Mouse (Mus musculus) MEL (cell line): Measurements from ENCODE around the gene Immp2l. TPM values are rescaled to one million over a fixed set of nuclear protein-coding genes. Genes with fewer than 3 reads are reported as not detected.

Source experiments
- DNase-seq: peaks from one replicate; pipeline ENCODE4 v3.0.0; 2011; ENCODE audit warnings: low read depth, low spot score
- H3K27ac ChIP-seq: 2 replicates; pipeline ENCODE4 v1.5.1; 2012; ENCODE audit warnings: low read depth, mild to moderate bottlenecking, control low read depth, low read length, moderate library complexity; ENCODE audit not compliant: control insufficient read depth
- H3K27me3 ChIP-seq, 2 experiments: fragments of 150-350 bp in 1 of 2; sonication (generic) in 1 of 2; 2 replicates each; pipeline ENCODE4 v1.6.1; 2012; ENCODE audit warnings: low read length in 2 of 2, mild to moderate bottlenecking in 2 of 2, improper control_type of control experiment in 1 of 2, moderate library complexity in 1 of 2; ENCODE audit not compliant: insufficient read depth in 2 of 2, control insufficient read depth in 1 of 2
- H3K36me3 ChIP-seq, 2 experiments: 2 replicates each; pipeline ENCODE4 v1.6.1; 2012 to 2014; ENCODE audit warnings: low read length in 2 of 2, improper control_type of control experiment in 1 of 2, inconsistent platforms in 1 of 2, mild to moderate bottlenecking in 1 of 2; ENCODE audit not compliant: insufficient read depth in 2 of 2, control insufficient read depth in 1 of 2
- H3K4me1 ChIP-seq, 2 experiments: fragments of 150-350 bp in 1 of 2; sonication (generic) in 1 of 2; 2 replicates each; pipeline ENCODE4 v1.6.1; 2012; ENCODE audit warnings: low read length in 2 of 2, improper control_type of control experiment in 1 of 2, mild to moderate bottlenecking in 1 of 2; ENCODE audit not compliant: insufficient read depth in 2 of 2, control insufficient read depth in 1 of 2
- H3K4me3 ChIP-seq, 2 experiments: fragments of 150-350 bp in 1 of 2; sonication (generic) in 1 of 2; 2 replicates each; pipeline ENCODE4 v1.5.1; 2012; ENCODE audit warnings: low read depth in 2 of 2, low read length in 2 of 2, mild to moderate bottlenecking in 2 of 2, moderate library complexity in 2 of 2, control low read depth in 1 of 2, improper control_type of control experiment in 1 of 2; ENCODE audit not compliant: control insufficient read depth in 1 of 2, insufficient read depth in 1 of 2
- H3K79me2 ChIP-seq: 2 replicates; pipeline ENCODE4 v1.6.1; 2012; ENCODE audit warnings: mild to moderate bottlenecking, low read length, moderate library complexity; ENCODE audit not compliant: control insufficient read depth, poor library complexity, insufficient read depth
- H3K9ac ChIP-seq: 2 replicates; pipeline ENCODE4 v1.6.1; 2012; ENCODE audit warnings: low read depth, mild to moderate bottlenecking, control low read depth, low read length, moderate library complexity; ENCODE audit not compliant: control insufficient read depth, poor library complexity, severe bottlenecking
- H3K9me3 ChIP-seq: fragments of 150-350 bp; sonication (generic); replicated peaks from 2 replicates; pipeline ENCODE4 v1.6.1; 2012; ENCODE audit warnings: mild to moderate bottlenecking, low read length, improper control_type of control experiment, moderate library complexity; ENCODE audit not compliant: insufficient read depth
- BHLHE40 ChIP-seq: IDR thresholded peaks from 2 replicates; pipeline ENCODE4 v1.6.1; 2012; ENCODE audit warnings: low read depth, mild to moderate bottlenecking, inconsistent platforms, low read length, improper control_type of control experiment, borderline replicate concordance
- CHD1 ChIP-seq: IDR thresholded peaks from 2 replicates; pipeline ENCODE4 v1.6.1; 2012; ENCODE audit warnings: low read depth, mild to moderate bottlenecking, inconsistent platforms, low read length, improper control_type of control experiment
- CTCF ChIP-seq, 3 experiments: IDR thresholded peaks in 2 of 3; conservative IDR thresholded peaks in 1 of 3; 2 replicates each; pipeline ENCODE4 v1.5.1; 2011 to 2012; ENCODE audit warnings: low read length in 3 of 3, low read depth in 2 of 3, mild to moderate bottlenecking in 2 of 3, improper control_type of control experiment in 1 of 3, inconsistent platforms in 1 of 3, mixed read lengths in 1 of 3, moderate library complexity in 1 of 3; ENCODE audit not compliant: control insufficient read depth in 1 of 3, insufficient read depth in 1 of 3, poor library complexity in 1 of 3, severe bottlenecking in 1 of 3
- E2F4 ChIP-seq: IDR thresholded peaks from 2 replicates; pipeline ENCODE4 v1.6.1; 2011; ENCODE audit warnings: low read depth, low read length, improper control_type of control experiment, borderline replicate concordance
- ELF1 ChIP-seq: IDR thresholded peaks from 2 replicates; pipeline ENCODE4 v1.6.1; 2014; ENCODE audit warnings: low read depth, mild to moderate bottlenecking, inconsistent platforms, low read length, improper control_type of control experiment, moderate library complexity
- EP300 ChIP-seq, 2 experiments: IDR thresholded peaks; 2 replicates each; pipeline ENCODE4 v1.6.1; 2011; ENCODE audit warnings: improper control_type of control experiment in 2 of 2, low read length in 2 of 2, low read depth in 1 of 2, mild to moderate bottlenecking in 1 of 2
- ETS1 ChIP-seq: IDR thresholded peaks from 2 replicates; pipeline ENCODE4 v1.6.1; 2012; ENCODE audit warnings: low read depth, mild to moderate bottlenecking, inconsistent platforms, low read length, improper control_type of control experiment, moderate library complexity
- GATA1 ChIP-seq: IDR thresholded peaks from 2 replicates; pipeline ENCODE4 v1.6.1; 2011; ENCODE audit warnings: low read depth, low read length, improper control_type of control experiment
- JUND ChIP-seq: IDR thresholded peaks from 2 replicates; pipeline ENCODE4 v1.6.1; 2011; ENCODE audit warnings: low read depth, mild to moderate bottlenecking, improper control_type of control experiment, low read length
- MAZ ChIP-seq: IDR thresholded peaks from 2 replicates; pipeline ENCODE4 v1.6.1; 2012; ENCODE audit warnings: low read depth, mild to moderate bottlenecking, inconsistent platforms, low read length, improper control_type of control experiment
- MEF2A ChIP-seq: IDR thresholded peaks from 2 replicates; pipeline ENCODE4 v1.6.1; 2014; ENCODE audit warnings: low read depth, mild to moderate bottlenecking, inconsistent platforms, low read length, improper control_type of control experiment; ENCODE audit not compliant: poor library complexity, insufficient replicate concordance, severe bottlenecking; ENCODE audit errors: extremely low read depth
- MXI1 ChIP-seq: IDR thresholded peaks from 2 replicates; pipeline ENCODE4 v1.6.1; 2011; ENCODE audit warnings: mild to moderate bottlenecking, low read depth, low read length, improper control_type of control experiment
- MYB ChIP-seq: IDR thresholded peaks from 2 replicates; pipeline ENCODE4 v1.6.1; 2011; ENCODE audit warnings: mild to moderate bottlenecking, low read depth, low read length, improper control_type of control experiment
- NELFE ChIP-seq: IDR thresholded peaks from 2 replicates; pipeline ENCODE4 v1.6.1; 2011; ENCODE audit warnings: low read depth, low read length, improper control_type of control experiment
- NRF1 ChIP-seq: IDR thresholded peaks from 2 replicates; pipeline ENCODE4 v1.6.1; 2014; ENCODE audit warnings: low read depth, mild to moderate bottlenecking, inconsistent platforms, low read length, improper control_type of control experiment, moderate library complexity; ENCODE audit not compliant: poor library complexity, insufficient read depth, severe bottlenecking
- POLR2A ChIP-seq, 2 experiments: IDR thresholded peaks; 2 replicates each; pipeline ENCODE4 v1.6.1; 2011 to 2012; ENCODE audit warnings: low read length in 2 of 2, mild to moderate bottlenecking in 2 of 2, control low read depth in 1 of 2, improper control_type of control experiment in 1 of 2, low read depth in 1 of 2, moderate library complexity in 1 of 2; ENCODE audit not compliant: control insufficient read depth in 1 of 2, insufficient read depth in 1 of 2, poor library complexity in 1 of 2
- RCOR1 ChIP-seq: IDR thresholded peaks from 2 replicates; pipeline ENCODE4 v1.6.1; 2012; ENCODE audit warnings: low read depth, mild to moderate bottlenecking, inconsistent platforms, low read length, improper control_type of control experiment
- SIN3A ChIP-seq: IDR thresholded peaks from 2 replicates; pipeline ENCODE4 v1.6.1; 2012; ENCODE audit warnings: low read length, improper control_type of control experiment, inconsistent platforms
- SMC3 ChIP-seq: IDR thresholded peaks from 2 replicates; pipeline ENCODE4 v1.6.1; 2011; ENCODE audit warnings: low read depth, low read length, improper control_type of control experiment
- TAL1 ChIP-seq: IDR thresholded peaks from 2 replicates; pipeline ENCODE4 v1.6.1; 2012; ENCODE audit warnings: mild to moderate bottlenecking, inconsistent platforms, low read length, moderate library complexity, mixed read lengths
- TBP ChIP-seq: IDR thresholded peaks from 2 replicates; pipeline ENCODE4 v1.8.0; 2011; ENCODE audit warnings: low read depth, low read length, improper control_type of control experiment
- TCF12 ChIP-seq: IDR thresholded peaks from 2 replicates; pipeline ENCODE4 v1.6.1; 2014; ENCODE audit warnings: low read depth, mild to moderate bottlenecking, inconsistent platforms, low read length, improper control_type of control experiment, moderate library complexity
- USF2 ChIP-seq, 2 experiments: IDR thresholded peaks; 2 replicates each; pipeline ENCODE4 v1.6.1; 2011 to 2012; ENCODE audit warnings: improper control_type of control experiment in 2 of 2, low read length in 2 of 2, borderline replicate concordance in 1 of 2, inconsistent platforms in 1 of 2, low read depth in 1 of 2, mild to moderate bottlenecking in 1 of 2; ENCODE audit not compliant: insufficient read depth in 1 of 2
- ZC3H11A ChIP-seq: IDR thresholded peaks from 2 replicates; pipeline ENCODE4 v1.6.1; 2012; ENCODE audit warnings: low read depth, mild to moderate bottlenecking, inconsistent platforms, low read length, improper control_type of control experiment
- ZKSCAN1 ChIP-seq: IDR thresholded peaks from 2 replicates; pipeline ENCODE4 v1.6.1; 2012; ENCODE audit warnings: low read depth, mild to moderate bottlenecking, inconsistent platforms, low read length, improper control_type of control experiment, moderate library complexity
- polyA plus RNA-seq, 2 experiments: library from polyadenylated mRNA; stranded (reverse) in 1 of 2; unstranded in 1 of 2; fragments of >175 nt in 1 of 2; fragments of >200 nt in 1 of 2; gene quantifications; 2 replicates each; pipeline versions ENCODE4 v1.2.1 to v1.2.4; 2012; ENCODE audit warnings: low replicate concordance in 2 of 2, low read depth in 1 of 2; ENCODE audit not compliant: insufficient read length in 2 of 2, insufficient read depth in 1 of 2, missing spikeins in 1 of 2
- total RNA-seq: library from RNA; depleted of rRNA; stranded (reverse); fragments of 300-350 nt; gene quantifications from 2 replicates; pipeline ENCODE4 v1.2.3, GENCODE M21; 2012

Immp2l gene
- total and polyA plus RNA-seq, 3 experiments, result 4.0 to 5.0 TPM; not detected in 1

DNA sequence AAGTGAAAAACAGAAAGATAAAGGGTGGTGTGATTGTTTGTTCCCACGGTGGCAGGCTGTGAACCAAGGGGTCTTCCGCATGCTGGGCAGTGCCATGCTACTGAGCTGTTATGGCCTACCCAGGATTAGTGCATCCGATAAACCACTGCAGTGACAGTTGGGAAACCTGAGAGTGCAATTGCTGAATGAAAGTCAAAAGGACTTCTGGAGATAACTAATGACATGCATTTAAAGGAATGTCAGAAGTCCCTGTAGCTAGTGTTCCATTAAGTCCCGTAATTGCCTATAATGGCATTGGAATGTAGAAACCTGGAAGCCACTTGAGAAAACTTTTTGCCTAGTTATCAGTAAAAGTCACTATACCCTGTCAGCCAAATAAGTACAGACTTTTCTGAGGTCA, 135.7 kb downstream of the Immp2l start:
- Histone ChIP-seq H3K36me3 (no peaks in the 10 kb centered on the region), H3K9ac (no peak overlapping the region), H3K4me1 (no peaks in the 10 kb centered on the region), H3K4me3 (no peak overlapping the region), H3K27ac (no peak overlapping the region), H3K27me3 (no peaks in the 10 kb centered on the region), H3K79me2 (no peaks in the 10 kb centered on the region), H3K9me3 (no peaks in the 10 kb centered on the region)
- DNase-seq, result no peak
- no peak for TF ChIP-seq SMC3
- TF ChIP-seq MAZ, result no peak
- TF ChIP-seq BHLHE40, result no peak
- TF ChIP-seq CHD1, result no peak
- TF ChIP-seq USF2 (IDR thresholded peaks at IDR 0.05; ENCODE audit: borderline replicate concordance in 1 of 2, insufficient read depth in 1 of 2, low read depth in 1 of 2, low read length in 2 of 2), result no peak
- TF ChIP-seq POLR2A (IDR thresholded peaks at IDR 0.05; ENCODE audit: control insufficient read depth in 1 of 2, insufficient read depth in 1 of 2, low read depth in 1 of 2, low read length in 2 of 2, poor library complexity in 1 of 2), result no peak
- no peak for TF ChIP-seq NELFE
- TF ChIP-seq JUND, result no peak
- no peak for TF ChIP-seq TAL1
- no peak for TF ChIP-seq E2F4
- TF ChIP-seq RCOR1, result no peak
- TF ChIP-seq NRF1, result no peak
- no peak for TF ChIP-seq TBP
- no peak for TF ChIP-seq ETS1
- TF ChIP-seq MYB, result no peak
- no peak for TF ChIP-seq ZC3H11A
- TF ChIP-seq ZKSCAN1, result no peak
- no peak for TF ChIP-seq SIN3A
- no peak for TF ChIP-seq TCF12
- TF ChIP-seq ELF1, result no peak

DNA sequence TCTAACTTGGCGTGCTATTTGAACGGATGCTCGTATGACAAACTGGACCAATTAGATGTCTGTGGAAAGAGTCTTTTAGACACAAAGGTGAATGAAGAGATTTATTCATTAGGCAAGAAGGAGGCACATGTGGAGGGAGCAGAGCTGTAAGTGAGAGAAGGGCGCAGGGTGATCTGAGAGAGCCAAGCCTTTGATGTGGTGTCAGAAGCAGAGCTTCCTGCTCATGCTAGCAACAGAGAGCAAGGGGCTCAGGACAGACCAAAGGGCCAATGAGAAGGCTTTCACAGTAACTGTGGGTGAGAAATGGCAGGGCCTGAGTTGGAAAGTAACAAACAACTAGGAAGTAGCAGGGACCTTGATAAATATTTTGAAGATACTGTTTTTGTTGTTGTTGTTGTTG, 143.9 kb downstream of the Immp2l start:
- H3K36me3 ChIP-seq, result no peaks in the 10 kb centered on the region
- H3K9ac ChIP-seq, result no peak overlapping the region
- H3K9me3 ChIP-seq, result no peaks in the 10 kb centered on the region
- DNase-seq, result no peak
- no peak overlapping the region for H3K4me3 ChIP-seq
- no peaks in the 10 kb centered on the region for H3K27me3 ChIP-seq
- no peaks in the 10 kb centered on the region for H3K4me1 ChIP-seq
- no peak overlapping the region for H3K27ac ChIP-seq
- no peaks in the 10 kb centered on the region for H3K79me2 ChIP-seq
- TF ChIP-seq SIN3A (no peak), MXI1 (no peak), ETS1 (no peak), CTCF (IDR thresholded peaks at IDR 0.05 in 2 of 3, conservative IDR thresholded peaks at IDR 0.05 in 1 of 3; ENCODE audit: control insufficient read depth in 1 of 3, insufficient read depth in 1 of 3, low read depth in 2 of 3, low read length in 3 of 3, poor library complexity in 1 of 3, severe bottlenecking in 1 of 3) (no peak), MYB (no peak), MAZ (no peak), MEF2A (no peak), TAL1 (no peak), GATA1 (no peak), RCOR1 (no peak), EP300 (IDR thresholded peaks at IDR 0.05; ENCODE audit: low read depth in 1 of 2, low read length in 2 of 2) (no peak)
